Comparison of ENCODE assay signal across 22 mouse cellular contexts in the genomic region with DNA sequence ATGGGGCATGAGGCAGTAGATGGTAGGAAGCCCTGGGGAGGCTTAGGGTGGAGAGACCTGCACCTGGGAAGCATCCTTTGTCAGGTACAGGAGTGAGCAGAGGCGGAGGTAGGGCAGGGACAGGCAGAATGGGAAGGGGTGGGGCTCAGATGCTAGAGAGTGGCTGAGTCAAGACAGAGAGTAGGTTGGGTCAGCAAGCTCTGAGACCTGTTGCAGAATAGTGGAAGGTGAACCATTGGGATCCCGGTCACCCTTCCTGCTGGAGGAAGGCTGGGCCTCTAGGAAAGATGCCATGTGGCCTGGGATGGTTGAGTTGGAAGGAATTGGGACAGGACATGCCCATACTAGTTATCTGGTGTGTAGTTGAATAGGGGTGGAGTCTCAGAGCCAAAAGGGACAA. TPM values are rescaled to one million over a fixed set of nuclear protein-coding genes. Genes with fewer than 3 reads are reported as not detected.
"Had no signal": no experiment of that assay in that cellular context is flagged by ENCODE, and none has a peak within 500 bp of the region (broad histone marks: within the 10 kb centered on the region; RNA-seq: fewer than 3 reads in every experiment).

No protein-coding gene starts in this region.

- H3K27ac ChIP-seq: limb, embryonic 12.5 days; liver, embryonic 13.5 days; midbrain, embryonic 13.5 days; neural tube, embryonic 15.5 days had no signal

- H3K4me3 ChIP-seq: limb, embryonic 12.5 days; liver, embryonic 13.5 days; midbrain, embryonic 13.5 days; myocyte; neural tube, embryonic 15.5 days had no signal

- H3K9me3 ChIP-seq: limb, embryonic 12.5 days; liver, embryonic 13.5 days; midbrain, embryonic 13.5 days; neural tube, embryonic 15.5 days had no signal

- DNase-seq: kidney, adult 2 months; kidney, postnatal 25 days; layer of hippocampus, adult 9-11 months; layer of hippocampus, postnatal 36 days; liver; liver, embryonic 13.5 days; liver, postnatal 0 days; lung, postnatal 4 days; thymus, adult 18-20 months; thymus, postnatal 14 days had no signal

- ATAC-seq: intestine, embryonic 16.5 days; liver, postnatal 0 days; midbrain, embryonic 13.5 days had no signal

- H3K9ac ChIP-seq: limb, embryonic 12.5 days; liver, embryonic 13.5 days; liver, postnatal 0 days; midbrain, embryonic 13.5 days; neural tube, embryonic 15.5 days had no signal

- H3K27me3 ChIP-seq: limb, embryonic 12.5 days; liver, embryonic 13.5 days; midbrain, embryonic 13.5 days; neural tube, embryonic 15.5 days had no signal

- H3K4me2 ChIP-seq: limb, embryonic 12.5 days; liver, embryonic 13.5 days; midbrain, embryonic 13.5 days; neural tube, embryonic 15.5 days had no signal

- H3K4me1 ChIP-seq: limb, embryonic 12.5 days had no signal

RNA-seq across cellular contexts. Expression of a gene that starts 45.0 kb away (rescaled TPM):
- total RNA-seq: layer of hippocampus, postnatal 36 days; left cerebral cortex, postnatal 36 days; megakaryocyte-erythroid progenitor cell, adult 5-6 weeks had no signal
- polyA plus RNA-seq: kidney, adult 2 months; kidney, embryonic 16.5 days; limb, embryonic 12.5 days; liver, embryonic 13.5 days; liver, postnatal 0 days; lung, embryonic 16.5 days; myocyte; neural tube, embryonic 11.5 days; spleen, adult 2 months; urinary bladder, adult 2 months had no signal
